Mouse (Mus musculus): ENCODE measurements around the gene Fam177a. TPM values are rescaled to one million over a fixed set of nuclear protein-coding genes. Genes with fewer than 3 reads are reported as not detected.
A peak's percentile ranks its signal among the peaks of the same experiment; 100 is the strongest.
"Not testable (repeated sequence)": the region's sequence is repeated elsewhere in the genome, so short reads cannot be mapped to it uniquely, and the experiment has no call there.

Gene Fam177a
- total and polyA plus RNA-seq, 3 experiments: 11.8 to 12.5 TPM; not detected in 1

- Histone ChIP-seq H3K4me3 (replicated peaks in 1 of 3; ENCODE audit: low read depth in 2 of 3, low read length in 2 of 3, poor library complexity in 1 of 3) (peak within 1 kb of the TSS; percentile 47 to 82 (median 65)), H3K9ac (ENCODE audit: insufficient read depth, low read depth) (peak within 1 kb of the TSS; percentile 62), H3K27ac (ENCODE audit: insufficient read depth, low read depth) (peak within 1 kb of the TSS; percentile 34), H3K4me2 (ENCODE audit: insufficient read depth, low read depth, poor library complexity, severe bottlenecking) (peak within 1 kb of the TSS; percentile 81), H3K36me3 (replicated peaks in 1 of 2; ENCODE audit: control insufficient read depth in 1 of 2, insufficient read depth in 1 of 2, low read length in 1 of 2) (peaks cover 0 to 16% of the 10 kb centered on the region in 2 experiments), H3K4me1 (ENCODE audit: control insufficient read depth in 1 of 2, insufficient read depth in 2 of 2) (peaks cover 4 to 12% of the 10 kb centered on the region in 2 experiments; a peak in 2 of 4 replicates), H3K79me2 (replicated peaks; ENCODE audit: control insufficient read depth, extremely low read depth, insufficient read depth, poor library complexity, severe bottlenecking) (peaks cover 12% of the 10 kb centered on the region; the same call in 1 of the 2 replicates)
- H3K27me3 ChIP-seq (replicated peaks); H3K9me3 ChIP-seq (replicated peaks; ENCODE audit: low read length); in situ Hi-C loops (cut with MboI; ENCODE audit: low pct_ligation_motif_present, low pct_unique_long_range_greater_than_20kb, low sequenced_read_pairs); dilution Hi-C loops (cut with MboI; ENCODE audit: extremely low pct_ligation_motif_present, extremely low pct_unique_long_range_greater_than_20kb, low sequenced_read_pairs): not testable (repeated sequence)
- TF ChIP-seq MXI1 (IDR thresholded peaks at IDR 0.05; ENCODE audit: low read depth, low read length) (peak; percentile 72), HCFC1 (IDR thresholded peaks at IDR 0.05; ENCODE audit: low read depth, low read length) (peak; percentile 80), NRF1 (IDR thresholded peaks at IDR 0.05; ENCODE audit: low read depth, low read length) (peak; percentile 84), CHD2 (IDR thresholded peaks at IDR 0.05; ENCODE audit: low read length) (peak; percentile 83), TBP (conservative IDR thresholded peaks at IDR 0.05; ENCODE audit: low read depth, low read length) (0 out of 2 replicates have a peak, but pooled peaks have one; percentile 24), NELFE (IDR thresholded peaks at IDR 0.05; ENCODE audit: low read depth, low read length) (peak; percentile 72), KAT2A (IDR thresholded peaks at IDR 0.05; ENCODE audit: insufficient replicate concordance, low read length) (peak; percentile 57; the same call in 1 of the 2 replicates), SIN3A (IDR thresholded peaks at IDR 0.05; ENCODE audit: low read length) (peak; percentile 86), POLR2A (IDR thresholded peaks at IDR 0.05; ENCODE audit: low read depth, low read length) (peak; percentile 79), ELF1 (IDR thresholded peaks at IDR 0.05; ENCODE audit: low read depth, low read length) (peak; percentile 55), MAZ (IDR thresholded peaks at IDR 0.05; ENCODE audit: low read depth, low read length) (0 out of 2 replicates have a peak, but pooled peaks have one; percentile 22)
- peak; percentile 92 for DNase-seq (ENCODE audit: extremely low read depth)
Measured at GRCm38 (mm10) chr12:55079726-55080600, 44.3 kb upstream of the Fam177a start, which contains the start of the genes 2700097O09Rik and Srp54a. TSS of gene 2700097O09Rik (minus strand) at chr12:55080110. TSS of gene Srp54a (plus strand) at chr12:55080262.

GRCm38 (mm10) chr12:55080601-55080942 lies 43.7 kb upstream of the Fam177a start:
- H3K9ac ChIP-seq (ENCODE audit: insufficient read depth, low read depth): peak overlapping the region; percentile 62
- H3K4me3 ChIP-seq (replicated peaks in 1 of 3; ENCODE audit: low read depth in 2 of 3, low read length in 2 of 3, poor library complexity in 1 of 3): peak overlapping the region; percentile 47 to 82 (median 65)
- in situ Hi-C loops (cut with MboI; ENCODE audit: low pct_ligation_motif_present, low pct_unique_long_range_greater_than_20kb, low sequenced_read_pairs); H3K9me3 ChIP-seq (replicated peaks; ENCODE audit: low read length); H3K4me2 ChIP-seq (ENCODE audit: insufficient read depth, low read depth, poor library complexity, severe bottlenecking); DNase-seq (ENCODE audit: extremely low read depth); H3K27me3 ChIP-seq (replicated peaks); dilution Hi-C loops (cut with MboI; ENCODE audit: extremely low pct_ligation_motif_present, extremely low pct_unique_long_range_greater_than_20kb, low sequenced_read_pairs): not testable (repeated sequence)
- H3K79me2 ChIP-seq (replicated peaks; ENCODE audit: control insufficient read depth, extremely low read depth, insufficient read depth, poor library complexity, severe bottlenecking): peaks cover 12% of the 10 kb centered on the region; the same call in 1 of the 2 replicates
- peaks cover 4 to 12% of the 10 kb centered on the region in 2 experiments; a peak in 2 of 4 replicates for H3K4me1 ChIP-seq (ENCODE audit: control insufficient read depth in 1 of 2, insufficient read depth in 2 of 2)
- H3K27ac ChIP-seq (ENCODE audit: insufficient read depth, low read depth): peak overlapping the region; percentile 34
- peaks cover 0 to 13% of the 10 kb centered on the region in 2 experiments for H3K36me3 ChIP-seq (replicated peaks in 1 of 2; ENCODE audit: control insufficient read depth in 1 of 2, insufficient read depth in 1 of 2, low read length in 1 of 2)

GRCm38 (mm10) chr12:55092127-55092526 lies 32.1 kb upstream of the Fam177a start:
- H3K4me3 ChIP-seq (replicated peaks in 1 of 3; ENCODE audit: low read depth in 2 of 3, low read length in 2 of 3, poor library complexity in 1 of 3); H3K36me3 ChIP-seq (replicated peaks in 1 of 2; ENCODE audit: control insufficient read depth in 1 of 2, insufficient read depth in 1 of 2, low read length in 1 of 2); H3K27me3 ChIP-seq (replicated peaks); dilution Hi-C loops (cut with MboI; ENCODE audit: extremely low pct_ligation_motif_present, extremely low pct_unique_long_range_greater_than_20kb, low sequenced_read_pairs); H3K9me3 ChIP-seq (replicated peaks; ENCODE audit: low read length); in situ Hi-C loops (cut with MboI; ENCODE audit: low pct_ligation_motif_present, low pct_unique_long_range_greater_than_20kb, low sequenced_read_pairs); H3K4me2 ChIP-seq (ENCODE audit: insufficient read depth, low read depth, poor library complexity, severe bottlenecking); H3K9ac ChIP-seq (ENCODE audit: insufficient read depth, low read depth); H3K79me2 ChIP-seq (replicated peaks; ENCODE audit: control insufficient read depth, extremely low read depth, insufficient read depth, poor library complexity, severe bottlenecking); DNase-seq (ENCODE audit: extremely low read depth); H3K4me1 ChIP-seq (ENCODE audit: control insufficient read depth in 1 of 2, insufficient read depth in 2 of 2); H3K27ac ChIP-seq (ENCODE audit: insufficient read depth, low read depth): not testable (repeated sequence)

GRCm38 (mm10) chr12:55112616-55113015 lies 11.7 kb upstream of the Fam177a start:
- H3K36me3 ChIP-seq (replicated peaks in 1 of 2; ENCODE audit: control insufficient read depth in 1 of 2, insufficient read depth in 1 of 2, low read length in 1 of 2); H3K79me2 ChIP-seq (replicated peaks; ENCODE audit: control insufficient read depth, extremely low read depth, insufficient read depth, poor library complexity, severe bottlenecking); dilution Hi-C loops (cut with MboI; ENCODE audit: extremely low pct_ligation_motif_present, extremely low pct_unique_long_range_greater_than_20kb, low sequenced_read_pairs); H3K27me3 ChIP-seq (replicated peaks); in situ Hi-C loops (cut with MboI; ENCODE audit: low pct_ligation_motif_present, low pct_unique_long_range_greater_than_20kb, low sequenced_read_pairs); H3K4me2 ChIP-seq (ENCODE audit: insufficient read depth, low read depth, poor library complexity, severe bottlenecking); H3K4me3 ChIP-seq (replicated peaks in 1 of 3; ENCODE audit: low read depth in 2 of 3, low read length in 2 of 3, poor library complexity in 1 of 3); DNase-seq (ENCODE audit: extremely low read depth); H3K9me3 ChIP-seq (replicated peaks; ENCODE audit: low read length); H3K4me1 ChIP-seq (ENCODE audit: control insufficient read depth in 1 of 2, insufficient read depth in 2 of 2); H3K27ac ChIP-seq (ENCODE audit: insufficient read depth, low read depth); H3K9ac ChIP-seq (ENCODE audit: insufficient read depth, low read depth): not testable (repeated sequence)

Measured in CH12.LX (cell line).